Comparison of ENCODE assay signal across 11 mouse cellular contexts in the genomic region with DNA sequence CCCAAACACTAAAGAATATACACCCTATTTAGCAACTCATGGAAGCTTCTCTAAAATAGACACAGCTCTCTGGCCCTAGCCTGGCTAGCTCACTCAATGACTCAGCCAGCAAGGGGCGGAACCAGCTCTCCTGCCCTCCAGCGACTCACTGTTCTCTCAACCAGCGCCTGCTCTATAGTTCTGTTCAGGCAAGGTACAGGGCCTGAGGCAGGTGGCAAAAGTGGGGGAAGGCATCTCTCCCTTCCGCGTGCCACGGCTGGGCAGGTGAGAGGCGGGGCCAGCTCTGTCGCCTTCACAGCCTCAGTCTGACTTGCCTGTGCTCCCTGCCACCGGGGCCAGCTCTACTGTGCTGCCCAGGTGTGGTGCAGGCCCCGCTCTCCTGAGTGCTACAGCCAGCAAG. TPM values are rescaled to one million over a fixed set of nuclear protein-coding genes. Genes with fewer than 3 reads are reported as not detected.
DNase-seq lines count a peak whose midpoint lies in the region; ATAC-seq and TF ChIP-seq lines count a peak whose summit lies in the region.
"Had no signal": no experiment of that assay in that cellular context is flagged by ENCODE, and none has a peak within 500 bp of the region (broad histone marks: within the 10 kb centered on the region; RNA-seq: fewer than 3 reads in every experiment).

No protein-coding gene starts in this region.

- H3K4me3 ChIP-seq in megakaryocyte, embryonic 14.5 days (replicated peaks), result peak overlapping the region; percentile 31
- H3K4me3 ChIP-seq in stomach, embryonic 14.5 days (ENCODE audit: low read depth, low read length), result no peak overlapping the region
- no peak overlapping the region for H3K4me3 ChIP-seq in layer of hippocampus, adult 2 months
- H3K4me3 ChIP-seq: left cerebral cortex, adult 2 months had no signal

- H3K27ac ChIP-seq in stomach, embryonic 14.5 days (ENCODE audit: low read length), result no peak overlapping the region
- H3K27ac ChIP-seq in layer of hippocampus, adult 2 months, result no peak overlapping the region
- H3K27ac ChIP-seq: left cerebral cortex, adult 2 months had no signal

- H3K27me3 ChIP-seq in megakaryocyte, embryonic 14.5 days (replicated peaks), result peaks cover 6% of the 10 kb centered on the region
- no peaks in the 10 kb centered on the region for H3K27me3 ChIP-seq in stomach, embryonic 14.5 days (ENCODE audit: control insufficient read depth, insufficient read depth, low read length)

- DNase-seq in R1 (ENCODE audit: low read depth, low spot score) (peak; percentile 37), MN1 (ENCODE audit: low spot score) (no peak)
- peak; percentile 23 to 41 for DNase-seq in kidney, adult 8-10 months
- no peak for DNase-seq in embryo, embryonic 11 days
- DNase-seq in layer of hippocampus, adult 2 months (ENCODE audit: low spot score in 2 of 2), result no peak
- DNase-seq: heart, postnatal 14 days; midbrain, embryonic 14.5 days had no signal

- no peak for TF ChIP-seq CTCF in layer of hippocampus, adult 2 months (conservative IDR thresholded peaks at IDR 0.05)

- no peaks in the 10 kb centered on the region for H3K36me3 ChIP-seq in megakaryocyte, embryonic 14.5 days (replicated peaks; ENCODE audit: low read length)
- H3K36me3 ChIP-seq in stomach, embryonic 14.5 days (ENCODE audit: control insufficient read depth, insufficient read depth, low read length), result no peaks in the 10 kb centered on the region

- peaks cover 10% of the 10 kb centered on the region for H3K4me1 ChIP-seq in megakaryocyte, embryonic 14.5 days
- no peaks in the 10 kb centered on the region for H3K4me1 ChIP-seq in stomach, embryonic 14.5 days (ENCODE audit: control insufficient read depth, insufficient read depth, low read length)

- H3K9ac ChIP-seq in stomach, embryonic 14.5 days (replicated peaks; ENCODE audit: low read depth, low read length), result no peak overlapping the region

- no peak for ATAC-seq in megakaryocyte, adult 5-6 weeks (ENCODE audit: poor library complexity, severe bottlenecking)
- peak; percentile 57; the same call in 1 of the 2 replicates for ATAC-seq in stomach, embryonic 14.5 days (ENCODE audit: insufficient number of reproducible peaks, insufficient read depth, low FRiP score, low read depth)

- no peaks in the 10 kb centered on the region for H3K9me3 ChIP-seq in megakaryocyte, embryonic 14.5 days
- no peaks in the 10 kb centered on the region for H3K9me3 ChIP-seq in stomach, embryonic 14.5 days (ENCODE audit: control insufficient read depth, low read depth, low read length)

- no peak overlapping the region for H3K4me2 ChIP-seq in stomach, embryonic 14.5 days (replicated peaks; ENCODE audit: low read depth, low read length)

- 63% methylated on average over 10 of the region's 10 CpGs for WGBS in stomach, embryonic 14.5 days

RNA-seq across cellular contexts. Expression of gene Psat1, which starts 0.5 kb away (rescaled TPM):
- polyA plus RNA-seq in megakaryocyte, embryonic 14.5 days (2012; ENCODE audit: insufficient read depth, low replicate concordance), result 13.8 TPM in 1 of 2 replicates, not detected in the other
- total RNA-seq in megakaryocyte, adult 5-6 weeks (2015), result 82.6 and 86.8 TPM in 2 replicates
- 56.3 and 58.2 TPM in 2 replicates for total RNA-seq in megakaryocyte, adult 5-6 weeks (2017)
- 72.3 and 95.2 TPM in 2 replicates for polyA plus RNA-seq in stomach, embryonic 14.5 days (2014; fragmentation: Nextera tagmentation; extraction: Ambion mirVana)
- total RNA-seq in layer of hippocampus, adult 2 months (2021), result 100 to 1,000 TPM; 104 to 107 TPM

RNA-seq across cellular contexts. Expression of gene Cep78, which starts 38.1 kb away (rescaled TPM):
- 0.65 and 2.2 TPM in 2 replicates for polyA plus RNA-seq in megakaryocyte, embryonic 14.5 days (2012; ENCODE audit: insufficient read depth, low replicate concordance)
- total RNA-seq in megakaryocyte, adult 5-6 weeks (2015), result 11.7 and 12.1 TPM in 2 replicates
- total RNA-seq in megakaryocyte, adult 5-6 weeks (2017), result 13.4 and 13.8 TPM in 2 replicates
- 25.7 and 26.1 TPM in 2 replicates for polyA plus RNA-seq in stomach, embryonic 14.5 days (2014; fragmentation: Nextera tagmentation; extraction: Ambion mirVana)
- total RNA-seq in layer of hippocampus, adult 2 months (2021), result 10 to 100 TPM; 11.0 to 12.7 TPM

Comparison
In these comparisons a context has a peak if more than half of its experiments do, and no peak if none do; other contexts are left out.
1. DNase-seq: peak in R1 (single experiment) and kidney, adult 8-10 months (2 of 2); none in embryo, embryonic 11 days (single experiment), MN1 (single experiment) and layer of hippocampus, adult 2 months (0 of 2).